Mouse (Mus musculus): Measurements from ENCODE around the gene Hfe. TPM values are rescaled to one million over a fixed set of nuclear protein-coding genes. Genes with fewer than 3 reads are reported as not detected.
"Not testable (repeated sequence)": the region's sequence is repeated elsewhere in the genome, so short reads cannot be mapped to it uniquely, and the experiment has no call there.

Gene Hfe
- total RNA-seq, 4 experiments from 2014 or later, result 58.1 to 66.0 (median 61.5) TPM

DNA sequence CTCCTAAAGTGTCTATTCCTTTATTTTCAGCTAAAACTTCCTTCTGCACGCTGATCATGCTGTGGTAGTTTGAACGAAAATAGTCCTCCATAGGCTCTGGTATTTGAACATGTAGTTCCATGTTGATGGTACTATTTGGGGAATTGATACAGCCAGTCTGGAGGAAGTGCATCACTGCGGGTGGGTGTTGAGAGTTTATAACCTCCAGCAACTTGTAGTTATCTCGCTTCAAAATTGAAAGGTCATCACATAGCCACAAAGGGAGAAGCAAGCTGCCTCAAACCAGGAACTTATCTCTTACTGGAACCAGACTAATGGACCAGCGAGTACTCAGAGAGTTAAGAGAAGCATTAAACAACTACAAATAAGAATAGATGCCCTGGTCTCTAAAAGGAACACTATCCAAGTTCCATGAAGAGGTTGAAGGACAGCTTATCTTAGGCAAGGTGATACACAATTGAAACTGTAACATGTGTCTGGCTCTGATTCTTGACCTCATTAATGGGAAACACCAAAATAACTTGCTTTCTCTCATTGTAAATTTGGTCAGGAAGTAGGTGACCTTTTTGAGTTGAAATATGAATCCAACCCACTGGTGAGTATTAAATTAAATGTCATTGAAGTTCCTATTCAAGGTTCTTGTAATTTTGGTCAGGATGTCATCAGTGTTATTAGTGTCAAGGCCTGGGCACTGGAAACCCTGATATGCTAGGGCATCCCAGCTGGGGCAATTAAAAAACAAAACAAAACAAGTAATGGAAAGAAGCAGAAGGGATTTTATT lies 5.8 kb upstream of the Hfe start:
- peak; percentile 46 for DNase-seq (ENCODE audit: low spot score)

- no peak for DNase-seq (ENCODE audit: low spot score)
Observed at GRCm38 (mm10) chr13:23709714-23710373, 810 bp downstream of the Hfe start.

GRCm38 (mm10) chr13:23708654-23709053 lies 2.0 kb downstream of the Hfe start:
- DNase-seq (ENCODE audit: low spot score), result no peak

- no peak for DNase-seq (ENCODE audit: low spot score)
Observed at GRCm38 (mm10) chr13:23708041-23708440, 2.6 kb downstream of the Hfe start.

DNA sequence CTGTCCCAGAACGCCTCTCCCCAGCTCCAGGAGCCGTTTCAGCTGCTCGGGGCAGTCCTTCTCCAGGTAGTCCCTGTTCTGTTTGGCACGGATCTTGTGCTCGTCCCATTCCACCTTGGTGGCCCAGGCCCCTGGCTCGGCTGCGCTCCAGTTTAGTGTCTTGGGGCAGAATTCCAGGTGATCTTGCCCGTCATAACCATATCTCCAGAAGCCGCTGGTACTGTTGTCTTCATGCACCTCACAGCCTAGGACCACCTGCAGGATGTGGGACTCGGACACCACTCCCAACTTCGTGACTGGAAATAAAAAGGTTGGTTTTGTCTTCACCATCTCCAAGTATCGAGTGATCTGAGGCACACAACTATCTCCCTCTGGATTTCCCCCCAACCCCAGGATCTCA lies 3.9 kb downstream of the Hfe start:
- no peak for DNase-seq (ENCODE audit: low spot score)

DNA sequence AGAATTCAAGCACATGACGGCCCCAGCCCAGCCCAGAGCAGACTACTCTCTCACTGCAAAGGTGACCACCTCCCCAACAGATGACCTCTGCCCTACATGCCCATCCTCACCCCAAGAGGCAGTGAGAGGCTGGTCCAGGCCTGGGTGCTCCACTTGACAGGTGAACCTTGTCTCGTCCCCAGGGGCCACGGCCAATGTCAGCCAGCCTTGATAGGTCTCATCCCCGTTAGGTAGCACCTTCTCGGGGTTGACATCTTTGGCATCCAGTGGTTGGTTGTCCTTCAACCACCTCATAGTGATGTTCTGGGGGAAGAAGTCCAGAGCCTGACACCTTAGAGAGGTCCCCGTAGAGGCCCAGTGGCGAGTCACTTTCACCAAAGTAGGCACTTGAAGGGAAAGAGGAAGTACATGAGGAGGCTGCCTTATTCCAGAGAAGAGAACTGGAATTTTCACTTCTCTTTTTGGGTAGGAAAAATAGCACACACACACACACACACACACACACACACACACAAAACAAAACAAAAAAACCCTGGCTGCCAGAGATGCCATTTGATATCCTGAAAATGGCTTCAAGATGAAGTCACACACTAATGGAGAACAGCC lies 4.8 kb downstream of the Hfe start:
- no peak for DNase-seq (ENCODE audit: low spot score)

- not testable (repeated sequence) for DNase-seq (ENCODE audit: low spot score)
Observed at GRCm38 (mm10) chr13:23702801-23703200, 7.9 kb downstream of the Hfe start.

DNA sequence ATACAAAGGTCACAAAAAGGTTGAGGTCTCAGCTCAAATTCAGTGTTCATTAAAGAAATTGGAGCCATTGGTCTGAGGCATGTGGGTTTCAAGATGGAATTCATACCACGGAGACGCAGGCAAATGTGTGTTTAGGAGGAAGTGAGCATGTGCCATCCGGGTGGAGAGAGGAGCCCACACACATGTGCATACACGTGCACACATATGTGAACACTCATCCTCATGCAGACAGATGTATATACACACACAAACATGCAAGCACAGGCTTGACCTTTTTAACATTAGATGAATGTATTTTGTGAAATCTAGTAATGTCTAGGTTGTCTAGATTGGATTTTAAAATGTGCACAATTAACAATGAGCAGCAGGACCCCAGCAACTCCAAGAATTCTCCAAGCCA lies 8.4 kb downstream of the Hfe start:
- no peak for DNase-seq (ENCODE audit: low spot score)

DNA sequence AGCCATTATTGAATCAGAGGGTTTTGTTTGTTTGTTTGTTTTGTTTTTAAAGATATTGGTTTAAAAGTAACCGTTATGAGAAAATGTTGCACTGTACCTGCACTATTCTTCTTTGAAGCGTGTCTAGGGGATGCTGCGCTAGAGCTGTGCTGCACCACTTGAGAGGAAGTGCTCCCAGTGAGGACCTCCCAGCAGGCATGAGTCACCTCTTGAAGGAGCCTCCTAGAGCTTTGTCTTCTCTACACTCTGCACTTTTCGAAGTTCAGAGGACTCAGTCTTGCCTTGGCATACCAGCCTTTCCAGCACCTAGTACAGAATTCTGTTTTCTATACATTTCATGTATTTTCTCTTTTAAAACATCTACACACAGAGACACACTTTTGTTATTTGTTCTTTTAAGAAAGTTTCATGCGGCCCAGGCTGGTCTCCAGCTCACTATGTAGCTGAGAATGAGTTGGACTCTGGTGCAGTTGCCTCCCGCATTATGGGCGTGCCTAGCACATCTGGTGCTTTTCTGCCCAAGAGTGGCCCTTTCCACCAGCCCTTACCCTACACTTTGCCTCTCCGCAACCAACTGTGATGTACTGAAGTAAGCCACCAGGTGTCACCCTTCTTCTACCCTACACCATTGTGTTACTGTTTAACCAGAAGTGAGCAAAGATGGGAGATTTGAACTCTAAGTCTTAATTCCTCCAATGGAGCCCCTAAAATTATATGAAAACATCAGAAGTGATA lies 9.7 kb downstream of the Hfe start:
- peak; percentile 88 for DNase-seq (ENCODE audit: low spot score)

DNA sequence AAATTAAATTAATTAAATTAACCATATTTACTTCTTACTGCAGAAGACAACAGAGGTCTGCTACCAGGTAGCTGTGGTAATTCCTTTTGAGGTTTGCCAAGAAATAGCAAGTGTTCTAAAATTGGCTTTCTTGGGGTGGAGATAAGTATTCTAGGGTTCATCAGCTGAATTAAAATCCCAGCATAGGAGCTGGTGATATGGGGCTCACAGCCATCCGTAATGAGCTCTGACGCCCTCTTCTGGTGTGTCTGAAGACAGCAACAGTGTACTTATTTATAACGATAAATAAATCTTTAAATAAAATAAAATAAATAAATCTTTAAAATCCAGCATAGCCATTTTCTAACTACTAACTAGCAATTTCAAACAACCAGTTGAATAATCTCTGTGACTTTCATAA lies 10.9 kb downstream of the Hfe start:
- no peak for DNase-seq (ENCODE audit: low spot score)

DNA sequence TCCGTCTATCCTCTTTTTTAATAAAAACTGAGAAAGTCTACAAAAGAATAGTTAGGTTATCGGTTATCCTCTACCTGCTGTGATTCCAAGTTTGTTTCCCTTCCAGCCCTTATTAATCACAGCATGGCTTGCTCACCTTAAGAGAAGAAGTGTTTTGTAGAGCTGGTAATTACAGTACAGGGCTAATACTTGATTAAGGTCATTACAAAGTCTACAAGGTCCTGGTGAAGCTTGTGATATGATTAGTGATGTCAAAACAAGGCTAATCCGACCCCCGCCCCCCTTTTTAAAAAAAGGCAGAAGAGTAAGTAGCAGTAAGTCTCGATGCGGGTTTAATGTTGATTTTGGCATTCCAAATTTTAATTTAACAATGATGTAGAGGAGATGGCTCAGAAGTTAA lies 11.7 kb downstream of the Hfe start:
- DNase-seq (ENCODE audit: low spot score), result no peak

GRCm38 (mm10) chr13:23698300-23698693 lies 12.4 kb downstream of the Hfe start, which contains the start of gene Hist1h4c:
TSS of gene Hist1h4c (minus strand) at chr13:23698454.
- DNase-seq (ENCODE audit: low spot score), result peak; percentile 100

GRCm38 (mm10) chr13:23697491-23698299 lies 13.0 kb downstream of the Hfe start:
- DNase-seq (ENCODE audit: low spot score), result peak; percentile 51

GRCm38 (mm10) chr13:23696061-23696474 lies 14.6 kb downstream of the Hfe start:
- DNase-seq (ENCODE audit: low spot score), result no peak

DNA sequence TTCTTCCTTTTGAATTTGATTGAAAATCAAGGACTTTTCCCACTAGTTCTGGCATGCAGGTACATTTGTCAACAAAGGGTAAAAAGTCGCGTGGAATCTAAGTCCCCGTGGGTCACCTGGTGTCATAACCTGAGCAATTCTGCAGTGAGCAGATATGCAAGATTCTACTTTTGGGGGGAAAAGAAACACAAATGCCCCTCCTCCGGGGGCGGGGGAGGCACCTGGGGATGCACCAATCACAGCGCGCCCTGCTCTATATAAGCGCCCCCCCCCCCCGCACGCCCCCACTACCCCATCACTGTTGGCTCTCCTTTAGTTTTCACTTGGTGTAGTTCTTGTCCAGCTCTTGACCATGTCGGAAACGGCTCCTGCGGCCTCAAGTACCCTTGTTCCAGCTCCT lies 15.1 kb downstream of the Hfe start, which contains the start of gene Hist1h1t:
Gene Hist1h1t (plus strand): TSS at position 301 of the 400 bp plus-strand sequence.
- DNase-seq (ENCODE audit: low spot score), result no peak

DNA sequence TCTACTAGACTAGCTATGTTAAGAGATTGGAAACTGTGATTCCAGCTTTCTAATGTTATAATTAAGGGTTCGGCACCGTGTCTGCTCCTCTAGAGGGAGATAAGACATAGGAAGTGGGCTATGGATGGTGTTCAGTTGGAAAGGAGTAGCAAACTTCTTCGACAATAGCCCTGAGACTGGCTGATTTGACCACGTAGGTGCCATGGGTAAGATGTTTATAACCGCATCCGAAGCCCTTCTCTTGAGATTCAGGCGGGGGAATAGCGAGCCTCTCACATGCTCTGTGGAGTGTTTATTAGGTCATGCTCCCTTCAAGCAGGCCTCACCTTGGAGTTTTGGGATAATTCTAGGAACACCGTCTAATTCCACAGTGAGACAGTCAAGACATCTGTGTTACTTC lies 15.7 kb downstream of the Hfe start:
- DNase-seq (ENCODE audit: low spot score), result no peak

DNA sequence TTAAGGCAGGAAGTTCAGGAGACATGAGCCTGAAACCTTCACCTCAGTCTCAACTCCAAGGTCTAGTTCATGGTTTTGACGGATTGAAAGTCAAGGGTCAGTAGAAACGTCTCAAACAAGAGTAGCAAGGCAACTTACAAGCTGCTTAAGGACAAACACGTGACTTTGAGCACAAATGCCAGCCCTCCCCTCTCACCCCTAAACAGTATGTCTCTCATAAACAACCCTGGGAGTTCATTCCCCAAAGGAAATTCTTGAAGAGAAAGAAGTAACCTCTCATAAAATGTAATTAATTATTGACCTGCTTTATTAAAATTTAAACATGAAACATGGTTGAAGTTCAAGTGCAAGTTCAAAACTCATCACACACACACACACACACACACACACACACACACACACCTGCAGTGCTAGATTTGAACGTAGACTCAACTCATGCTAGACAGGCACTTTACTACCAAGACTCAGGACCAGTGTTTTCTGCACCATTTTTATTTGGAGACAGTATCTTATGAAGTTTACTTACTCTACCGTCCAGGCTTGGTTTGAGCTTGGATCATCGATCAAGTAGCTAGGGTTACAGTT lies 16.7 kb downstream of the Hfe start:
- DNase-seq (ENCODE audit: low spot score), result no peak

DNA sequence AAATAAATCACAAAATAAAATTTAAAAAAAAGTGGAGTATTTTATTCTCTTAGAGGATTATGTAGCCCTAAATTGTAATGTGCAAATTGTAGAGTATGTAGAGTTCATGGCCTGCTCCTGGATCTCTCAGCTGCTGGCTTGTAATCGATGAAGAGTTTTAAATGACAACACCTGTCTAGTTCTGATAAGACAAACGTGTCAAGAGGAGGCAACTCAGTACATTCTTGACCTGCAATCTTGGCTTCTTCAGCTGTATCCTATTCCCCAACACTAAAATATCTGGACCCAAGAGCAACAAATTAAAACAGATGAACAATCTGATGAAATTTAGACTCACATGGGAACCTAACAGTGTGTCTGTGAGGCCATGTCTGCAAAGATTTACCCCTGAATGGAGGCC lies 21.2 kb downstream of the Hfe start:
- DNase-seq (ENCODE audit: low spot score), result no peak

- no peak for DNase-seq (ENCODE audit: low spot score)
Observed at GRCm38 (mm10) chr13:23688956-23689355, 21.7 kb downstream of the Hfe start.

- no peak for DNase-seq (ENCODE audit: low spot score)
Observed at GRCm38 (mm10) chr13:23687907-23688306, 22.7 kb downstream of the Hfe start.

DNA sequence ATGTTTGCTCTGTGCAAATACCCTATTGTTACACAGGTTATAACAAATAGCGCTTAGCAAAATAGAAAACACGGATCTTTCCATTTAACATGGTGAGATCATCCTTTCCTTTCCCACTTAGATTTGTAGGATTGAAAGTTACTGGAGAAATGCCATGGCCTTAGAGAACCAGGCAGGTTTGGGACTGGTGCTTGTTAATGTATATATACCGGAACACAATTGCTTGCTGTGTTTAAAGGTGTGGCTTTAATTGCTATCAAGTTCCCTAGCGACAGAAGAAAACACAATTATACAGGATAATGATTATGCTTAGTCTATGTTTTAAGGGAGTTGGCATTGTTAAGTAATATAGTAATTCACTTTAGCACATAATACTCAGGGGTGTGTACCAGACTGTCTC lies 23.5 kb downstream of the Hfe start:
- no peak for DNase-seq (ENCODE audit: low spot score)

All from heart, adult 8-10 months (tissue).